Mouse (Mus musculus) limb, embryonic 15.5 days (tissue): ENCODE results near the gene Stil. TPM values are rescaled to one million over a fixed set of nuclear protein-coding genes. Genes with fewer than 3 reads are reported as not detected.

Experiments
- ATAC-seq: fragments of 200-750 bp; cut with Nextera tagmentation; 2 replicates; pipeline ENCODE4 v1.8.0; 2017; ENCODE audit warnings: low read depth, moderate TSS enrichment; ENCODE audit not compliant: insufficient number of reproducible peaks, low FRiP score, low TSS enrichment
- H3K27ac ChIP-seq: fragments of 300-500 bp; sonication (generic); 2 replicates; pipeline ENCODE4 v1.5.1; 2015; ENCODE audit warnings: moderate library complexity, mild to moderate bottlenecking, inconsistent platforms
- H3K27me3 ChIP-seq: fragments of 300-500 bp; sonication (generic); 2 replicates; pipeline ENCODE4 v1.6.1; 2015; ENCODE audit warnings: inconsistent platforms
- H3K36me3 ChIP-seq: fragments of 300-500 bp; sonication (generic); 2 replicates; pipeline ENCODE4 v1.6.1; 2015; ENCODE audit warnings: inconsistent platforms
- H3K4me1 ChIP-seq: fragments of 300-500 bp; sonication (generic); 2 replicates; pipeline ENCODE4 v1.6.1; 2015; ENCODE audit warnings: inconsistent platforms
- H3K4me2 ChIP-seq: fragments of 300-500 bp; sonication (generic); 2 replicates; pipeline ENCODE4 v1.6.1; 2015; ENCODE audit warnings: mild to moderate bottlenecking, inconsistent platforms
- H3K4me3 ChIP-seq: fragments of 300-500 bp; sonication (generic); 2 replicates; pipeline ENCODE4 v1.5.1; 2015; ENCODE audit warnings: mild to moderate bottlenecking, inconsistent platforms
- H3K9ac ChIP-seq: fragments of 300-500 bp; sonication (generic); 2 replicates; pipeline ENCODE4 v1.6.1; 2015; ENCODE audit warnings: inconsistent platforms
- H3K9me3 ChIP-seq: fragments of 300-500 bp; sonication (generic); 2 replicates; pipeline ENCODE4 v1.6.1; 2016; ENCODE audit warnings: inconsistent platforms
- WGBS: fragments of 180-500 bp; shearing (Covaris S2); methylation state at CpG from one replicate; pipeline ENCODE4 v1.1.7; 2015; 5-methylcytosine and 5-hydroxymethylcytosine counted together
- polyA plus RNA-seq: library from polyadenylated mRNA; unstranded; fragments of >200 nt; fragmentation: Nextera tagmentation; extraction: Ambion mirVana; gene quantifications from 2 replicates; pipeline ENCODE4 v1.2.1, GENCODE M21; 2015

Gene Stil
- polyA plus RNA-seq, 1 experiment from 2014 or later = 9.3 TPM

DNA sequence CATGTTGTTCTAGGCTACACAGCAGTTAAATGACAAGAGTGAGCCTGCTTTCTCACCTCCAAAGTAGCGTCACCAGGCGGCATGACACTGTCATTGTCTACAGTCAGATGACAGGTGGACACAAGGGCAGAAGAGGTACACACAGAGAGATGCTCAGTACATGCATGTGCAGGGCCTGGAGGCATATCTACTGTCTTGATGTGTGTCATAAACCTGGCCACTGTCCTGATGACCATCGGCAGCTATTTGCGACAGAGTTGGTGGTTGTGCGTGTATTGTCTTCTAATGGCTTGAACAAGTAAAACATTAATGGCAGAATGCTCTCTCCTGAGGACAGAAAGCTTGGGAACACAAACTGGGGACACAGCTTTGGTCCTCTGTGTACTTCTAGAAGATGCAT, 51.3 kb downstream of the Stil start:
- 74% methylated on average over 5 of the region's 5 CpGs for WGBS
- Histone ChIP-seq H3K4me3 (no peak overlapping the region), H3K9me3 (no peaks in the 10 kb centered on the region), H3K27me3 (peaks cover 74% of the 10 kb centered on the region), H3K4me2 (no peak overlapping the region), H3K36me3 (no peaks in the 10 kb centered on the region), H3K4me1 (peaks cover 7% of the 10 kb centered on the region), H3K27ac (no peak overlapping the region), H3K9ac (no peak overlapping the region)
- ATAC-seq = no peak

GRCm38 (mm10) chr4:115052343-115053005, 52.5 kb downstream of the Stil start:
- H3K27ac ChIP-seq = no peak overlapping the region
- peak overlapping the region; percentile 29 for H3K4me3 ChIP-seq
- 0 out of 2 replicates have a peak, but pooled peaks have one; percentile 46 for ATAC-seq
- peaks cover 87% of the 10 kb centered on the region for H3K27me3 ChIP-seq
- no peak overlapping the region for H3K9ac ChIP-seq
- H3K9me3 ChIP-seq = no peaks in the 10 kb centered on the region
- H3K4me1 ChIP-seq = peaks cover 19% of the 10 kb centered on the region
- H3K4me2 ChIP-seq = peak overlapping the region; percentile 41
- 1% methylated on average over 36 of the region's 36 CpGs for WGBS
- no peaks in the 10 kb centered on the region for H3K36me3 ChIP-seq

GRCm38 (mm10) chr4:115055044-115055443, 55.1 kb downstream of the Stil start:
- Histone ChIP-seq H3K4me1 (peaks cover 29% of the 10 kb centered on the region), H3K27me3 (peaks cover 95% of the 10 kb centered on the region), H3K9me3 (no peaks in the 10 kb centered on the region), H3K27ac (no peak overlapping the region), H3K36me3 (no peaks in the 10 kb centered on the region), H3K4me3 (no peak overlapping the region), H3K9ac (no peak overlapping the region), H3K4me2 (no peak overlapping the region)
- no peak for ATAC-seq
- WGBS = 4% methylated on average over 2 of the region's 2 CpGs

DNA sequence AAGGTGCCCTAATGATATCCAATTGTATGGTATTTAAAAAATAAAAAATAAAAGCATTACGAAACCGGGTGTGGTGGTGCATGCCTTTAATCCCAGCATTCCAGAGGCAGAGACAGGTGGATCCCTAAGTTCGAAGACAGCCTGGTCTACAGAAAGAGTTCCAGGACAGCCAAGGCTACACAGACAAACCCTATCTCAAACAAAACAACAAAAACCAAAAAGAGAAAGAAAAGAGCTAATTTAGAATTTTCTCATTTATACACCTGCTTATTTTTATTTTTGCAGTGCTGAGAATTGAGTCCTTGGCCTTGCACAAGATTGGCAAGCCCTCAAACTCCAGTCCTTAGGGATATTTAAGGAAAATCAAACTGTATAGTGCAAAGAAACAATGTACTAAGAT, 55.7 kb downstream of the Stil start:
- Histone ChIP-seq H3K4me2 (no peak overlapping the region), H3K4me3 (no peak overlapping the region), H3K4me1 (peaks cover 29% of the 10 kb centered on the region), H3K9ac (no peak overlapping the region), H3K27ac (no peak overlapping the region), H3K27me3 (peaks cover 95% of the 10 kb centered on the region), H3K9me3 (no peaks in the 10 kb centered on the region), H3K36me3 (no peaks in the 10 kb centered on the region)
- no peak for ATAC-seq
- WGBS = 28% methylated on average over 3 of the region's 3 CpGs

GRCm38 (mm10) chr4:115056371-115056920, 56.5 kb downstream of the Stil start, which contains the start of gene Tal1:
Tal1 (plus strand) TSS chr4:115056426.
- peak within 1 kb of the TSS; percentile 76 for H3K4me2 ChIP-seq
- H3K4me1 ChIP-seq = peaks cover 29% of the 10 kb centered on the region
- H3K36me3 ChIP-seq = no peaks in the 10 kb centered on the region
- under 1% methylated on average over 60 of the region's 60 CpGs for WGBS
- ATAC-seq = no peak
- no peaks in the 10 kb centered on the region for H3K9me3 ChIP-seq
- peak within 1 kb of the TSS; percentile 43 for H3K4me3 ChIP-seq
- H3K9ac ChIP-seq = no peak within 1 kb of the TSS
- H3K27ac ChIP-seq = peak within 1 kb of the TSS; percentile 54
- peaks cover 98% of the 10 kb centered on the region for H3K27me3 ChIP-seq

DNA sequence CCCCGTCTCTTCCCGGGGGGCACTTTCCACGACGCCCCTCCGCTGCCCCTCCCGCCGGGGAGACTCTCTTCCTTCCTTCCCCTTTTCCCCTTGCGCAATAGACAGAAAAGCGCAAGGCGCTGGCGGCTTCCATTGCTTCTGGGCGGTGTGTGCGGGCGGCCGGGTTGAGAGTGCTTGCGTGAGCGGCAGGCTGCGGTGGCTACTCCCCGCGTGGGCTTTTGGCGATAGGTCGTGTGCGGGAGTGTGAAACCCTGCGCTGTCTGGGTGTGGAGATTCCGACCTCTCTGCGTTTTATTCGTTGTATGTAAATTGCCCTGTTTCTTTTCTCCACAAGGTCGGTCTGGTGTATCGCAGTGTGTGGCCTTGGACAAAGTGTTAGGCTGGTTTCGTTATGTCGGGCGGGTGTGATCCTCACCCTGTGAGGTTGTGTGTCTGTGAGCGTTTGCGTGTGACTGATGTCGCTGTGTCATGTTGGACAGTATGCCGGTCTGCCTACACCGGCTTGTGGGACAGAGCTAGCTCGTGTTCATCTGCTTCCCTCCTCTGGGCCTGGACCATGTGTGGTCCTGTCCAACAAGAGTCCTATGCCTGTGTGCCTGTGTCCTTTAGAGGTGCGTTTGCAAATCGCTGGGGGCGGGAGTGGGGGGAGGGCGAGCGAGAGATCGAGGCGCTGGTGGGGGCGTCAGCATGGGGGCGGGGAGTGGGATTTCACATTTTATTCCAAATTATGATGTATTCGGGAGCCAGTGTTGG, 57.1 kb downstream of the Stil start:
- under 1% methylated on average over 47 of the region's 48 CpGs for WGBS
- no peak overlapping the region for H3K9ac ChIP-seq
- no peaks in the 10 kb centered on the region for H3K36me3 ChIP-seq
- no peaks in the 10 kb centered on the region for H3K9me3 ChIP-seq
- H3K27ac ChIP-seq = peak overlapping the region; percentile 57; the same call in 1 of the 2 replicates
- peak overlapping the region; percentile 43 for H3K4me3 ChIP-seq
- H3K4me1 ChIP-seq = peaks cover 29% of the 10 kb centered on the region
- H3K4me2 ChIP-seq = peak overlapping the region; percentile 76
- H3K27me3 ChIP-seq = peaks cover 98% of the 10 kb centered on the region
- 0 out of 2 replicates have a peak, but pooled peaks have one; percentile 32 for ATAC-seq

GRCm38 (mm10) chr4:115057674-115058316, 57.8 kb downstream of the Stil start:
- H3K4me3 ChIP-seq = peak overlapping the region; percentile 43
- H3K27ac ChIP-seq = peak overlapping the region; percentile 57; the same call in 1 of the 2 replicates
- peaks cover 27% of the 10 kb centered on the region for H3K4me1 ChIP-seq
- no peak for ATAC-seq
- no peaks in the 10 kb centered on the region for H3K9me3 ChIP-seq
- H3K27me3 ChIP-seq = peaks cover 98% of the 10 kb centered on the region
- H3K36me3 ChIP-seq = no peaks in the 10 kb centered on the region
- WGBS = 1% methylated on average over 33 of the region's 33 CpGs
- no peak overlapping the region for H3K9ac ChIP-seq
- H3K4me2 ChIP-seq = 0 out of 2 replicates have a peak overlapping the region, but pooled peaks have one; percentile 76

GRCm38 (mm10) chr4:115058317-115058761, 58.4 kb downstream of the Stil start:
- Histone ChIP-seq H3K4me3 (peak overlapping the region; percentile 43), H3K9ac (no peak overlapping the region), H3K9me3 (no peaks in the 10 kb centered on the region), H3K4me1 (peaks cover 31% of the 10 kb centered on the region), H3K4me2 (no peak overlapping the region), H3K27me3 (peaks cover 99% of the 10 kb centered on the region), H3K27ac (no peak overlapping the region), H3K36me3 (no peaks in the 10 kb centered on the region)
- 2% methylated on average over 20 of the region's 20 CpGs for WGBS
- ATAC-seq = no peak

DNA sequence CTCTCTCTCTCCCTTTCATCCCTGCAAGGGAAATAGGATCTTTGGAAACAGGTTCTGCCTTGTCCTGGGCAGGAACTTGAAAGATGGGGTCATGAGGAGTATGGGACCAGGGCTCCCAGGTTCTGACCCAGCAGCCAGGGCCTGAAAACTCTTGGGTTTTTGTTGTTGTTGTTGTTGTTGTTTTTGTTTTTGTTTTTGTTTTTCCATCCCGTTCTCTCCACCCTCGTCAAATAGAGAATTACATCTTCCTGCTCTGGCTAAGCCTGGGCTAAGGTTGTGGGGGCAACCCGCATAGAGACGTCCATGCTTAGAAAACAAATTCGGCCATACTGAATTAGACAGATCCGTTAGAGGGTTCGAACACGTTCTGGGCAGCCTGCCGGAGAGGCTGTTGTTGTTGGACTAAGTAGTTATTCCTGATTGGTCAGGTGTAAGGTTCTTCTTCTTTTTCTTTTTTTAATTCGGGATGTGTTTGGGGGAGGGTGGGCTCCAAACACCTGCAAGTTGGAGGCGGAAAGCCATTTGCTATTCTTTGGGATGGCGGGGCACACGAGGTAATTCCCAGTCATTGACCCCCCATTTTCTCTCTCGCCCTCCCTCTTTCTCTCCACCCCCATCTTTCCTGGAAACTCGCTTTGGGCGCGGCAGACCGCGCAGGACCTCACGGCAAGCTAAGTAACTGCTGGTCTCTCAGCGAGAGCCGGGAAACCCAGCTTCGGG, 59.1 kb downstream of the Stil start:
- Histone ChIP-seq H3K4me2 (no peak overlapping the region), H3K9me3 (no peaks in the 10 kb centered on the region), H3K27ac (0 out of 2 replicates have a peak overlapping the region, but pooled peaks have one; percentile 17), H3K36me3 (no peaks in the 10 kb centered on the region), H3K4me3 (0 out of 2 replicates have a peak overlapping the region, but pooled peaks have one; percentile 43), H3K9ac (no peak overlapping the region), H3K4me1 (peaks cover 36% of the 10 kb centered on the region), H3K27me3 (peaks cover 99% of the 10 kb centered on the region)
- WGBS = 3% methylated on average over 23 of the region's 23 CpGs
- no peak for ATAC-seq

- 12% methylated on average over 12 of the region's 12 CpGs for WGBS
- Histone ChIP-seq H3K4me3 (no peak overlapping the region), H3K9me3 (no peaks in the 10 kb centered on the region), H3K9ac (no peak overlapping the region), H3K4me2 (no peak overlapping the region), H3K4me1 (peaks cover 36% of the 10 kb centered on the region), H3K27me3 (peaks cover 99% of the 10 kb centered on the region), H3K36me3 (no peaks in the 10 kb centered on the region), H3K27ac (no peak overlapping the region)
- no peak for ATAC-seq
These were observed 59.9 kb downstream of the Stil start for GRCm38 (mm10) chr4:115059871-115060270.

GRCm38 (mm10) chr4:115060753-115061152, 60.8 kb downstream of the Stil start:
- Histone ChIP-seq H3K9me3 (no peaks in the 10 kb centered on the region), H3K4me3 (no peak overlapping the region), H3K27ac (no peak overlapping the region), H3K4me2 (no peak overlapping the region), H3K9ac (no peak overlapping the region), H3K36me3 (no peaks in the 10 kb centered on the region), H3K4me1 (peaks cover 36% of the 10 kb centered on the region), H3K27me3 (peaks cover 99% of the 10 kb centered on the region)
- ATAC-seq = no peak
- WGBS = 13% methylated on average over 3 of the region's 3 CpGs
